Mouse (Mus musculus): ENCODE results near the gene Idi1. TPM values are rescaled to one million over a fixed set of nuclear protein-coding genes. Genes with fewer than 3 reads are reported as not detected.

Idi1 gene
- total and polyA plus RNA-seq, 3 experiments, result 3.0 to 4.9 (median 4.5) TPM

Small RNA genes lying within 50 kb of the gene (microRNA-seq; reads per million reads assigned to microRNA genes)
- gene Gm22750, result 0 reads per million in 2 experiments

Other genes starting within 250 kb of the Idi1 start
- gene Wdr37, start 13.6 kb upstream of the Idi1 start, total RNA-seq (2021), result 10 to 100 TPM; 33.3 to 38.7 TPM
- 12.6 and 24.4 TPM in 2 replicates for gene Wdr37, start 13.6 kb upstream of the Idi1 start, polyA plus RNA-seq (2012; rRNA removed)
- not detected for gene Gm9745, start 62.7 kb downstream of the Idi1 start, total RNA-seq (2021)
- not detected in 2 replicates for gene Gm9745, start 62.7 kb downstream of the Idi1 start, polyA plus RNA-seq (2012; rRNA removed)
- gene Idi2, start 67.4 kb downstream of the Idi1 start, total RNA-seq (2021), result not detected
- not detected in 2 replicates for gene Idi2, start 67.4 kb downstream of the Idi1 start, polyA plus RNA-seq (2012; rRNA removed)
- gene Gtpbp4, start 110.6 kb downstream of the Idi1 start, total RNA-seq (2021), result 10 to 100 TPM; 36.9 to 37.9 TPM
- gene Gtpbp4, start 110.6 kb downstream of the Idi1 start, polyA plus RNA-seq (2012; rRNA removed), result 7.1 and 17.1 TPM in 2 replicates
- gene Larp4b, start 208.4 kb downstream of the Idi1 start, total RNA-seq (2021), result 10 to 100 TPM; 67.4 to 75.3 TPM
- 17.0 and 25.9 TPM in 2 replicates for gene Larp4b, start 208.4 kb downstream of the Idi1 start, polyA plus RNA-seq (2012; rRNA removed)

Measured in heart, adult 2 months (tissue).